Mouse (Mus musculus) heart, postnatal 14 days (tissue): ENCODE data around the gene Spsb4. TPM values are rescaled to one million over a fixed set of nuclear protein-coding genes. Genes with fewer than 3 reads are reported as not detected.

ENCODE experiments used
- DNase-seq, 2 experiments: peaks; one replicate each; pipeline ENCODE4 v3.0.0; 2021 to 2022
- intact Hi-C: fragments of 180-260 bp; cut with DNase I; formaldehyde crosslinking; loops from one replicate; pipeline ENCODE4 v1.15.1; 2025
- long read RNA-seq, 2 experiments: library from polyadenylated mRNA; stranded (forward); transcript quantifications; one replicate each; pipeline ENCODE4 v2.0.0; 2021
- total RNA-seq, 2 experiments: library from RNA; stranded (reverse); gene quantifications; 2 replicates each; pipeline ENCODE4 v1.2.3; 2021

Gene Spsb4
- total RNA-seq, result 1 to 10 TPM; 5.0 to 9.0 TPM
- long read RNA-seq, experiment 1, transcript Spsb4-201 (3 exons, 2,720 nt), result major isoform, 14 of 16 reads
- long read RNA-seq, experiment 1, partial matches to known transcripts, result 1 of 16 reads
- long read RNA-seq, experiment 1, other reads (novel, unspliced or antisense), result 1 of 16 reads
- long read RNA-seq, experiment 2, transcript Spsb4-201 (3 exons, 2,720 nt), result major isoform, 18 of 20 reads
- long read RNA-seq, experiment 2, partial matches to known transcripts, result 0 of 20 reads
- long read RNA-seq, experiment 2, other reads (novel, unspliced or antisense), result 2 of 20 reads

GRCm38 (mm10) chr9:97018677-97019147 lies at the start of gene Spsb4:
Gene Spsb4 (minus strand): TSS chr9:97018843.
- intact Hi-C loops, result loop anchor here (2.0 to 5.0 kb wide), 3 partner anchors 50 to 144 kb away; no protein-coding TSS in a partner anchor
- peak; percentile 83 to 85 for DNase-seq

- DNase-seq, result no peak
- intact Hi-C loops, result loop anchor here (1.0 to 2.0 kb wide), 3 partner anchors 49 to 151 kb away; partner anchors contain the start of gene Spsb4
Observed at GRCm38 (mm10) chr9:97067761-97068160, 49.1 kb upstream of the Spsb4 start.

- DNase-seq, result no peak
- intact Hi-C loops, result no loop called here
Observed at GRCm38 (mm10) chr9:97065885-97066284, 47.2 kb upstream of the Spsb4 start.

GRCm38 (mm10) chr9:97065216-97065615 lies 46.6 kb upstream of the Spsb4 start:
- intact Hi-C loops, result no loop called here
- no peak for DNase-seq

- intact Hi-C loops, result no loop called here
- no peak for DNase-seq
Observed at GRCm38 (mm10) chr9:97064161-97064560, 45.5 kb upstream of the Spsb4 start.

GRCm38 (mm10) chr9:97061696-97062095 lies 43.1 kb upstream of the Spsb4 start:
- no peak for DNase-seq
- intact Hi-C loops, result no loop called here

GRCm38 (mm10) chr9:97056541-97057338 lies 38.1 kb upstream of the Spsb4 start:
- peak in 1 of 2 experiments; percentile 20 for DNase-seq
- intact Hi-C loops, result no loop called here

GRCm38 (mm10) chr9:97055906-97056305 lies 37.3 kb upstream of the Spsb4 start:
- intact Hi-C loops, result no loop called here
- DNase-seq, result peak; percentile 8 to 11

- no peak for DNase-seq
- intact Hi-C loops, result no loop called here
Observed at GRCm38 (mm10) chr9:97051176-97051575, 32.5 kb upstream of the Spsb4 start.

- DNase-seq, result no peak
- intact Hi-C loops, result no loop called here
Observed at GRCm38 (mm10) chr9:97046240-97046639, 27.6 kb upstream of the Spsb4 start.

GRCm38 (mm10) chr9:97041633-97042032 lies 23.0 kb upstream of the Spsb4 start:
- DNase-seq, result no peak
- intact Hi-C loops, result no loop called here

GRCm38 (mm10) chr9:97038010-97038409 lies 19.4 kb upstream of the Spsb4 start:
- DNase-seq, result no peak
- intact Hi-C loops, result no loop called here

- DNase-seq, result no peak
- intact Hi-C loops, result no loop called here
Observed at GRCm38 (mm10) chr9:97036656-97037055, 18.0 kb upstream of the Spsb4 start.

GRCm38 (mm10) chr9:97027361-97027760 lies 8.7 kb upstream of the Spsb4 start:
- no peak for DNase-seq
- intact Hi-C loops, result no loop called here

- intact Hi-C loops, result no loop called here
- DNase-seq, result no peak
Observed at GRCm38 (mm10) chr9:97026006-97026405, 7.4 kb upstream of the Spsb4 start.

- intact Hi-C loops, result no loop called here
- no peak for DNase-seq
Observed at GRCm38 (mm10) chr9:97024451-97024850, 5.8 kb upstream of the Spsb4 start.

- intact Hi-C loops, result no loop called here
- no peak for DNase-seq
Observed at GRCm38 (mm10) chr9:97022948-97023347, 4.3 kb upstream of the Spsb4 start.

GRCm38 (mm10) chr9:97022371-97022770 lies 3.7 kb upstream of the Spsb4 start:
- no peak for DNase-seq
- intact Hi-C loops, result no loop called here

GRCm38 (mm10) chr9:97020152-97020551 lies 1.5 kb upstream of the Spsb4 start:
- no peak for DNase-seq
- intact Hi-C loops, result loop anchor here (2.0 kb wide), 1 partner anchor 103 kb away; no protein-coding TSS in a partner anchor

- intact Hi-C loops, result loop anchor here (2.0 to 5.0 kb wide), 4 partner anchors 49 to 143 kb away; no protein-coding TSS in a partner anchor
- no peak for DNase-seq
Observed at GRCm38 (mm10) chr9:97019686-97020085, 1.0 kb upstream of the Spsb4 start.

GRCm38 (mm10) chr9:97019231-97019630 lies 588 bp upstream of the Spsb4 start:
- DNase-seq, result no peak
- intact Hi-C loops, result loop anchor here (2.0 to 5.0 kb wide), 3 partner anchors 50 to 143 kb away; no protein-coding TSS in a partner anchor
